Mouse (Mus musculus) CH12.LX (cell line): ENCODE measurements around the gene Ptprm.

Source experiments
- JUND ChIP-seq: conservative IDR thresholded peaks from 2 replicates; pipeline ENCODE4 v1.6.1; 2011; ENCODE audit warnings: low read depth, low read length, improper control_type of control experiment
- KAT2A ChIP-seq: IDR thresholded peaks from 2 replicates; pipeline ENCODE4 v1.6.1; 2012; ENCODE audit warnings: low read length, improper control_type of control experiment, inconsistent platforms; ENCODE audit not compliant: insufficient replicate concordance

GRCm38 (mm10) chr17:67179446-67179845 lies 174.8 kb downstream of the Ptprm start:
- TF ChIP-seq KAT2A (no peak), JUND (no peak)
